Mouse (Mus musculus) neural tube, embryonic 11.5 days (tissue): ENCODE data around the gene Top3a. TPM values are rescaled to one million over a fixed set of nuclear protein-coding genes. Genes with fewer than 3 reads are reported as not detected.

ENCODE experiments used
- ATAC-seq: fragments of 200-750 bp; cut with Nextera tagmentation; 2 replicates; pipeline ENCODE4 v1.8.0; 2017; ENCODE audit warnings: moderate number of reproducible peaks, mild to moderate bottlenecking, moderate TSS enrichment, moderate library complexity; ENCODE audit not compliant: insufficient read depth, low FRiP score, low TSS enrichment
- DNase-seq: peaks from one replicate; pipeline ENCODE4 v3.0.0-alpha.2; 2015; ENCODE audit warnings: low spot score
- H3K27ac ChIP-seq: fragments of 300-500 bp; sonication (generic); 2 replicates; pipeline ENCODE4 v1.5.1; 2014; ENCODE audit warnings: low read depth, mild to moderate bottlenecking, low read length
- H3K27me3 ChIP-seq: fragments of 300-500 bp; sonication (generic); 2 replicates; pipeline ENCODE4 v1.6.1; 2014; ENCODE audit warnings: mild to moderate bottlenecking, low read length, mixed read lengths; ENCODE audit not compliant: control insufficient read depth, insufficient read depth
- H3K36me3 ChIP-seq: fragments of 300-500 bp; sonication (generic); 2 replicates; pipeline ENCODE4 v1.6.1; 2014; ENCODE audit warnings: mild to moderate bottlenecking, low read length, moderate library complexity, mixed read lengths; ENCODE audit not compliant: control insufficient read depth, insufficient read depth
- H3K4me1 ChIP-seq: fragments of 300-500 bp; sonication (generic); 2 replicates; pipeline ENCODE4 v1.6.1; 2014; ENCODE audit warnings: low read length, mixed read lengths; ENCODE audit not compliant: control insufficient read depth, insufficient read depth
- H3K4me2 ChIP-seq: fragments of 300-500 bp; sonication (generic); 2 replicates; pipeline ENCODE4 v1.6.1; 2014; ENCODE audit warnings: low read depth, mild to moderate bottlenecking, moderate library complexity
- H3K4me3 ChIP-seq: fragments of 300-500 bp; sonication (generic); 2 replicates; pipeline ENCODE4 v1.5.1; 2014; ENCODE audit warnings: low read depth, low read length
- H3K9ac ChIP-seq: fragments of 300-500 bp; sonication (generic); 2 replicates; pipeline ENCODE4 v1.6.1; 2014; ENCODE audit warnings: mild to moderate bottlenecking, low read length
- H3K9me3 ChIP-seq: fragments of 300-500 bp; sonication (generic); 2 replicates; pipeline ENCODE4 v1.6.1; 2016; ENCODE audit warnings: low read length; ENCODE audit not compliant: control insufficient read depth
- WGBS: fragments of 180-500 bp; shearing (Covaris S2); extraction: QIAGEN DNeasy Blood & Tissue Kit; methylation state at CpG from one replicate; pipeline ENCODE4 v1.1.7; 2014; 5-methylcytosine and 5-hydroxymethylcytosine counted together
- polyA plus RNA-seq: library from polyadenylated mRNA; unstranded; fragments of >200 nt; fragmentation: Nextera tagmentation; extraction: Ambion mirVana; gene quantifications from 2 replicates; pipeline ENCODE4 v1.2.1, GENCODE M21; 2014

The Top3a gene
- polyA plus RNA-seq, 1 experiment from 2014 or later, result 17.1 TPM

DNA sequence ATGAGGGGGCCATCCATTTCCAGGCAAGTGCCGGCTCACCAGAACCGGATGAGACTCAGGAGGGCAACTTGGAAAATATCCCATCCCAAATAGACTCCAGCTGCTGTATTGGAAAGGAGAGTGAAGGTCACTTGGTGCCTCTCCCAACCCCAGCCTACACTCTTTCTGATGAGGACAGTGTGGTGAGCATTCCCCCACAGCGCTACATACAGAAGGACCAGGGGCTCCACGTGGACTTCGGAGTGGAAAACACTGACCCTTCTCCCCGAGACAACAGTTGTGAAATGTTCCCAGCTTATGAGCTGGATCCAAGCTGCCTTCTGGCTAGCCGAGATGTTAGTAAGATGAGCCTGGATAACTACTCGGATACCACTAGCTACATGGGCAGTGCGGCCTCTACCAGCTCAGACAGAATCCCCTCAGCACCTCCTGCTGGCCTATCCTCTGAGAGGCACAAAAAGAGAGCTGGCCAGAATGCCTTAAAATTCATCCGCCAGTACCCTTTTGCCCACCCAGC, 2.6 kb upstream of the Top3a start:
- H3K36me3 ChIP-seq, result peaks cover 2% of the 10 kb centered on the region; the same call in 1 of the 2 replicates
- no peak overlapping the region for H3K4me2 ChIP-seq
- H3K9ac ChIP-seq, result no peak overlapping the region
- H3K4me3 ChIP-seq, result no peak overlapping the region
- H3K4me1 ChIP-seq, result peaks cover 40% of the 10 kb centered on the region
- H3K27me3 ChIP-seq, result no peaks in the 10 kb centered on the region
- H3K9me3 ChIP-seq, result no peaks in the 10 kb centered on the region
- H3K27ac ChIP-seq, result no peak overlapping the region
- DNase-seq, result no peak
- no peak for ATAC-seq
- 89% methylated on average over 10 of the region's 10 CpGs for WGBS

DNA sequence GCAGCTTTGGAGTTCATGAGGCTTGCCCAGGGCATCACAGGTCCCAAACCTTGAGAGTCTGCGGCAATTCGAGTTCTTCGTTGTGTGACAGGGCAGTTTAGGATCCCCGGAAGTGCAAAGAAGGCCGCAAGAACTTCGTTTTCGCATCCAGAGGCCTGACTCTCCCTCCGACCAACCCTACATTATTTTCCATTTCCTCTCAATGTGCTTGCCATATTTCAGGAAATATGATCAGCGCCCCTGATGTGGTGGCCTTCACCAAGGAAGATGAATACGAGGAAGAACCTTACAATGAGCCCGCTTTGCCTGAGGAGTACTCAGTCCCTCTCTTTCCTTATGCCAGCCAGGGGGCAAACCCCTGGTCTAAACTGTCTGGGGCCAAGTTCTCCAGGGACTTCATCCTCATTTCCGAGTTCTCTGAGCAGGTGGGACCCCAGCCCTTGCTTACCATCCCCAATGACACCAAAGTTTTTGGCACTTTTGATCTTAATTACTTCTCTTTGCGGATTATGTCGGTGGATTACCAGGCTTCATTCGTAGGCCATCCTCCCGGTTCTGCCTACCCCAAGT, 721 bp upstream of the Top3a start:
- ATAC-seq (no peak), DNase-seq (no peak)
- peak overlapping the region; percentile 65 for H3K4me2 ChIP-seq
- H3K36me3 ChIP-seq, result 0 out of 2 replicates have a peak, but pooled peaks cover 2% of the 10 kb centered on the region
- H3K27me3 ChIP-seq, result no peaks in the 10 kb centered on the region
- 25% methylated on average over 16 of the region's 16 CpGs for WGBS
- peak overlapping the region; percentile 85 for H3K4me3 ChIP-seq
- no peak overlapping the region for H3K27ac ChIP-seq
- H3K9ac ChIP-seq, result peak overlapping the region; percentile 82
- H3K4me1 ChIP-seq, result peaks cover 40% of the 10 kb centered on the region
- H3K9me3 ChIP-seq, result no peaks in the 10 kb centered on the region

DNA sequence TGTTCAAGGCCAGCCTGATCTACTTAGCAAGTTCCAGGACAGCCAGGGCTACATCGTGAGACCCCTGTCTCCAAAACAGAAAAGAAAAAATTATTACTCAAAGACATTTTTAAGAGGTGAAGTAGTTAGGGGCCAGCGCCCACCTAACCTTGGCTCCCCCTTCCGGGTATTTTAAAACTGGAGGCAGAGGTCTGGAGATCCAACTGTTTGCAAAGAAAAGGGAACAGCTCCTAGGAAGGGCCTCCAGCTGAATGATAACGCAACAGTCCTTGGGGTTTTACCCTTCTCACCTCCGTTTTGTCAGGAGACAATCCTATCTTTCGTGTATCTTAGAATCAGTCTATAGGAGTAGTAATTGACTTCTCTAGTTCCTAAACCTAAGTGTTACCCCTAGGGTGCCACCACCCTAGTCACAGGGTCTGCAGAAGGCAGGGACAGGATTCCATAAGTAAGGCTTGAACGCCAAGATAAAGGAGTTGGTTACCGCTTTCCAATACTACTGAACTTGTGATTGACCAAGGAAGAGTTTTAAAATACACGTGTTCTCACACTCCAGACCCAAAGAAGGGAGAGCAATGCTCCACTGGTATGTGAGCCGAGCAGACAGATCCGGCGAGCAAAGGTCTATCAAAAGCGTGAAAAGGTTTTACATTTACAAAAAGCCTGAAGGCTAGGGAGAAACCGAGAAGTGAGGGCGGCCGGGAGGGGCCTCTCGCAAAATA, 897 bp downstream of the Top3a start:
- H3K9ac ChIP-seq, result peak overlapping the region; percentile 82
- ATAC-seq, result no peak; the same call in 1 of the 2 replicates
- H3K27ac ChIP-seq, result no peak overlapping the region
- H3K4me3 ChIP-seq, result peak overlapping the region; percentile 85
- H3K9me3 ChIP-seq, result no peaks in the 10 kb centered on the region
- 0 out of 2 replicates have a peak, but pooled peaks cover 2% of the 10 kb centered on the region for H3K36me3 ChIP-seq
- 5% methylated on average over 17 of the region's 17 CpGs for WGBS
- peak overlapping the region; percentile 65 for H3K4me2 ChIP-seq
- DNase-seq, result no peak
- H3K4me1 ChIP-seq, result peaks cover 29% of the 10 kb centered on the region
- no peaks in the 10 kb centered on the region for H3K27me3 ChIP-seq

DNA sequence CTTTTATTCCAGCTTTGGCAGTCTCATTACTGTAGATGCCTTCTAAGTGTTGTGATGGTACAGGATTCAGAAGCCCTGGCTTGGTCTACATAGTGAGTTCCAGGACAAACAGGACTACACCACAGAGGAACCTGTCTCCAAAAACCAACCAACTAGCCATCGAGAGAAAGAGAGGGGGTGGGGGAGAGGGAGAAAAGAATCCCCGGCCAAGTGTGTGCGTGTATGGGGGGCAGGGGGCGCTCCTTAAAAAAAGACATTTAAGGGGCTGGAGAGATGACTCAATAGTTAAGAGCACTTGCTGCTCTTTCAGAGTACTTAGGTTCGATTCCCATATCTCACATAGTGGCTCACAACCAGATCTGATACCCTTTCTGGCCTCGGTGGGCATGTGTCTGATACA, 1.6 kb downstream of the Top3a start:
- WGBS, result 62% methylated on average over 6 of the region's 6 CpGs
- DNase-seq, result no peak

DNA sequence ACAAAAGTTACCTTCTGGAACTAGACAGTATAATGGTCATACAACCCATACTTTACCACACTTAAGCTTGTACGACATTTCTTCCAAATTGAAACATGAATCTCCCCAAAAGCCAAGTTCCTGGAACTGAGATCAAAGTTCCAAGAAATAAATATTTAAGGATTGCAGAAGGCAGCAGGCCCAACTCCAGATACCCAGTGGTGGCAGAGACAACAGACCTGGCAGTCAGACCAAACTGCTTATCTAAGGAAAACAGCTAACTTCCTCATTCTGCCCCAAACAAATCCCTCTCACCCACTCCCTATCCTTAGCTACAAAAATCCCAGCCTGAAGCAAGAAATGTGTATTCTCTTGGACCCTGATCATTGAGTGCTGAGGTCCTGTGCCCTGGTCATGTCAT, 2.3 kb downstream of the Top3a start:
- H3K9ac ChIP-seq, result no peak overlapping the region
- WGBS, result 96% methylated on average over 1 of the region's 1 CpGs
- H3K4me1 ChIP-seq, result peaks cover 16% of the 10 kb centered on the region
- no peak overlapping the region for H3K4me3 ChIP-seq
- H3K27me3 ChIP-seq, result no peaks in the 10 kb centered on the region
- ATAC-seq (no peak), DNase-seq (no peak)
- H3K27ac ChIP-seq, result no peak overlapping the region
- 0 out of 2 replicates have a peak, but pooled peaks cover 2% of the 10 kb centered on the region for H3K36me3 ChIP-seq
- no peaks in the 10 kb centered on the region for H3K9me3 ChIP-seq
- peak overlapping the region; percentile 65; the same call in 1 of the 2 replicates for H3K4me2 ChIP-seq

More for the DNA sequence above, 1.6 kb downstream of the Top3a start:
- 0 out of 2 replicates have a peak overlapping the region, but pooled peaks have one; percentile 7 for H3K9ac ChIP-seq
- H3K27ac ChIP-seq, result no peak overlapping the region
- 0 out of 2 replicates have a peak overlapping the region, but pooled peaks have one; percentile 85 for H3K4me3 ChIP-seq
- peak overlapping the region; percentile 65 for H3K4me2 ChIP-seq
- 0 out of 2 replicates have a peak, but pooled peaks cover 2% of the 10 kb centered on the region for H3K36me3 ChIP-seq
- ATAC-seq, result no peak
- H3K4me1 ChIP-seq, result peaks cover 22% of the 10 kb centered on the region
- no peaks in the 10 kb centered on the region for H3K9me3 ChIP-seq
- no peaks in the 10 kb centered on the region for H3K27me3 ChIP-seq

DNA sequence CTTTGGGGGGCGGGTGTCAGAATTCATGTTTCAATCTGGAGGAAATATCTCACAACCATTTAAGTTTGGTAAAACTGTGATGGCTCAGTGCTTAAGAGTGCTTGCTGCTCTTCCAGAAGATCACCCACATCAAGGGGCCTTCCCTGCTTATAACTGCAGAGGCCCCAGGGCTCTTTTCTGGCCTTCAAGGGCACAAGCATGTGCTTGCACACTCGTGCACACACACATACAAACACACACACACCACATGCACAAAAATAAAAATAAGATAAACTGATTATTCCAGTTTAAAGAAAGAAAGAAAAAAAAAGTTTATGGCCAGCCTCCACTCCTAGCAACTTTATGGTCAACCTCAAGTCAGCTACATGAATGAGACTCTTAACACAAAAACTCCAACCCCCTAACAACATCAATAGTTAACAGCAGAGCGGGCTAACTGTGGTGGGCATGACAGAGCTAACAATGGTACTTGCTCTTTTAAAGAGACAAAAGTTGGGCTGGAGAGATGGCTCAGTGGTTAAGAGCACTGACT, 2.9 kb downstream of the Top3a start:
- Histone ChIP-seq H3K27me3 (no peaks in the 10 kb centered on the region), H3K9me3 (no peaks in the 10 kb centered on the region), H3K27ac (no peak overlapping the region), H3K4me2 (no peak overlapping the region), H3K36me3 (0 out of 2 replicates have a peak, but pooled peaks cover 2% of the 10 kb centered on the region), H3K4me1 (peaks cover 16% of the 10 kb centered on the region), H3K9ac (no peak overlapping the region), H3K4me3 (no peak overlapping the region)
- 84% methylated on average over 3 of the region's 3 CpGs for WGBS
- no peak for DNase-seq
- no peak for ATAC-seq

DNA sequence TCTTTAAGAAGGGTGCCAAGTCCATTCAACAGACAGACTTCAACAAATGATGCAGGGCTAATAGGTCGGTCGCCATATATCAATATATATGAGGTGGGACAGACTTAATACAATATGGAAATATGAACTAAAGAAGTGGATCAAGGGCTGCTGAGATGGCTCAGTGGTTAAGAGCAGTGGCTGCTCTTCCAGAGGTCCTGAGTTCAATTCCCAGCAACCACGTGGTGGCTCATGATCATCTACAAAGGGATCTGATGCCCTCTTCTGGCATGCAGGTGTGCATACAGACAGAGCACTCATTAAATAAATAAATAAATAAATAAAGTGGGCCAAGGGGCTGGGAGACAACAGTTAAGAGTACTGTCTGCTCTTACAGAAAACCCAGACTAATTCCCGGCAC, 5.0 kb downstream of the Top3a start:
- Histone ChIP-seq H3K36me3 (no peaks in the 10 kb centered on the region), H3K9me3 (no peaks in the 10 kb centered on the region), H3K27ac (no peak overlapping the region), H3K4me3 (no peak overlapping the region), H3K4me1 (peaks cover 11% of the 10 kb centered on the region; the same call in 1 of the 2 replicates), H3K9ac (no peak overlapping the region), H3K4me2 (no peak overlapping the region), H3K27me3 (no peaks in the 10 kb centered on the region)
- WGBS, result 84% methylated on average over 4 of the region's 4 CpGs
- DNase-seq (no peak), ATAC-seq (no peak)

GRCm38 (mm10) chr11:60770776-60771175, 6.4 kb downstream of the Top3a start:
- WGBS, result 79% methylated on average over 3 of the region's 3 CpGs
- H3K4me2 ChIP-seq, result no peak overlapping the region
- DNase-seq (no peak), ATAC-seq (no peak)
- no peaks in the 10 kb centered on the region for H3K27me3 ChIP-seq
- H3K27ac ChIP-seq, result no peak overlapping the region
- no peaks in the 10 kb centered on the region for H3K36me3 ChIP-seq
- peaks cover 6% of the 10 kb centered on the region; the same call in 1 of the 2 replicates for H3K4me1 ChIP-seq
- no peak overlapping the region for H3K4me3 ChIP-seq
- no peaks in the 10 kb centered on the region for H3K9me3 ChIP-seq
- H3K9ac ChIP-seq, result no peak overlapping the region
